Mouse (Mus musculus): ENCODE measurements around the gene Farsa.
A peak's percentile ranks its signal among the peaks of the same experiment; 100 is the strongest.
"Not testable (repeated sequence)": the region's sequence is repeated elsewhere in the genome, so short reads cannot be mapped to it uniquely, and the experiment has no call there.

Gene Farsa

GRCm38 (mm10) chr8:84856864-84857441, at the start of gene Farsa:
Gene Farsa, plus strand, starts transcription at chr8:84856989.
- DNase-seq (ENCODE audit: low read depth, low spot score), result peak; percentile 96

GRCm38 (mm10) chr8:84809109-84809940, 47.5 kb upstream of the Farsa start:
- DNase-seq (ENCODE audit: low read depth, low spot score), result no peak

- no peak for DNase-seq (ENCODE audit: low read depth, low spot score)
These were observed 46.9 kb upstream of the Farsa start for GRCm38 (mm10) chr8:84809941-84810280.

- DNase-seq (ENCODE audit: low read depth, low spot score), result peak; percentile 89
These were observed 45.9 kb upstream of the Farsa start for GRCm38 (mm10) chr8:84810896-84811295.

GRCm38 (mm10) chr8:84811303-84811702, 45.5 kb upstream of the Farsa start:
- DNase-seq (ENCODE audit: low read depth, low spot score), result no peak

- peak; percentile 80 for DNase-seq (ENCODE audit: low read depth, low spot score)
These were observed 43.7 kb upstream of the Farsa start for GRCm38 (mm10) chr8:84813059-84813458.

GRCm38 (mm10) chr8:84813830-84814229, 43.0 kb upstream of the Farsa start:
- DNase-seq (ENCODE audit: low read depth, low spot score), result no peak

GRCm38 (mm10) chr8:84814240-84814554, 42.6 kb upstream of the Farsa start:
- DNase-seq (ENCODE audit: low read depth, low spot score), result no peak

GRCm38 (mm10) chr8:84814555-84815441, 42.0 kb upstream of the Farsa start:
- no peak for DNase-seq (ENCODE audit: low read depth, low spot score)

GRCm38 (mm10) chr8:84815547-84815946, 41.2 kb upstream of the Farsa start:
- DNase-seq (ENCODE audit: low read depth, low spot score), result peak; percentile 95

- peak; percentile 27 for DNase-seq (ENCODE audit: low read depth, low spot score)
These were observed 40.7 kb upstream of the Farsa start for GRCm38 (mm10) chr8:84816117-84816516.

- no peak for DNase-seq (ENCODE audit: low read depth, low spot score)
These were observed 34.1 kb upstream of the Farsa start, which contains the start of gene Dand5 for GRCm38 (mm10) chr8:84822723-84823122. Gene Dand5, minus strand, starts transcription at chr8:84822823.

- peak; percentile 92 for DNase-seq (ENCODE audit: low read depth, low spot score)
These were observed 33.1 kb upstream of the Farsa start for GRCm38 (mm10) chr8:84823653-84824052.

GRCm38 (mm10) chr8:84825636-84826035, 31.2 kb upstream of the Farsa start:
- DNase-seq (ENCODE audit: low read depth, low spot score), result no peak

- not testable (repeated sequence) for DNase-seq (ENCODE audit: low read depth, low spot score)
These were observed 30.3 kb upstream of the Farsa start for GRCm38 (mm10) chr8:84826518-84826917.

- DNase-seq (ENCODE audit: low read depth, low spot score), result peak; percentile 91
These were observed 25.3 kb upstream of the Farsa start, which contains the start of gene Gadd45gip1 for GRCm38 (mm10) chr8:84831490-84831889. Gene Gadd45gip1, plus strand, starts transcription at chr8:84831522.

- peak; percentile 87 for DNase-seq (ENCODE audit: low read depth, low spot score)
These were observed 24.6 kb upstream of the Farsa start for GRCm38 (mm10) chr8:84832034-84832717.

- DNase-seq (ENCODE audit: low read depth, low spot score), result no peak
These were observed 23.7 kb upstream of the Farsa start for GRCm38 (mm10) chr8:84832759-84833742.

GRCm38 (mm10) chr8:84834002-84834865, 22.6 kb upstream of the Farsa start:
- DNase-seq (ENCODE audit: low read depth, low spot score), result no peak
